In the genomic region with DNA sequence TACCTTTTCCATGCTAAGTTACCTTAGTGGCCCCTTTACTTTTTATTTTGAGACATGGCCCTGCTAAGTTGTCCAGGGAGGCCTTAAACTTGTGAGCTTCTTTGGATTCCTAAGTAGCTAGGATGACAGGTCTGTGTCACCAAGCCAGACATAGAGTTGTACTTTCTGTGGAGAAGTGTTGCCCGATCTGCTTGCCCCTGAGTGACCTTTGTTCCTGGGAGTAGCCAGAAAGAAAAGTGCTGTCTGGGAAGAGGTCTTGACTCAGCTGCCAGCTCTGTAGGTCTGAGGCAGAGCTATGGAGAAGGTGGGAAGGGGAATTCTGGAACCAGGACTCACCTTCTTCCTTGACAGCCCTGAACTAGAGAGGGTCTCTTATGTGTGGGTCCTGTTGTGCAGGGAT, we compare ENCODE assay signal across 17 mouse cellular contexts. TPM values are rescaled to one million over a fixed set of nuclear protein-coding genes. Genes with fewer than 3 reads are reported as not detected.
DNase-seq lines count a peak whose midpoint lies in the region; ATAC-seq and TF ChIP-seq lines count a peak whose summit lies in the region.
"Had no signal": no experiment of that assay in that cellular context is flagged by ENCODE, and none has a peak within 500 bp of the region (broad histone marks: within the 10 kb centered on the region; RNA-seq: fewer than 3 reads in every experiment).

No protein-coding gene starts in this region.

- no peak for TF ChIP-seq CTCF in heart, adult 2 months (IDR thresholded peaks at IDR 0.05)
- TF ChIP-seq CTCF in left cerebral cortex, adult 2 months (IDR thresholded peaks at IDR 0.05), result no peak

- no peaks in the 10 kb centered on the region for H3K9me3 ChIP-seq in heart, embryonic 11.5 days (replicated peaks; ENCODE audit: control insufficient read depth, low read length)

- intact Hi-C loops in heart, adult 2 months (cut with DNase I), result loop anchor here (2.0 to 5.0 kb wide), 2 partner anchors 36 to 78 kb away; partner anchors contain the start of genes 4930432K21Rik, Cc2d1a and Dcaf15
- intact Hi-C loops in left cerebral cortex, adult 2 months (cut with DNase I), result no loop called here

- no peak for ATAC-seq in heart, embryonic 11.5 days (replicated peaks; ENCODE audit: insufficient number of reproducible peaks, low FRiP score, low TSS enrichment)
- ATAC-seq: inflammation-experienced regulatory T-cells, adult 6 months had no signal

- no peak for TF ChIP-seq EP300 in heart, adult 2 months (IDR thresholded peaks at IDR 0.05; ENCODE audit: insufficient read depth, low read depth, low read length)

- peaks cover 30% of the 10 kb centered on the region for H3K4me1 ChIP-seq in heart, adult 2 months (ENCODE audit: control insufficient read depth, insufficient read depth, low read length)
- peaks cover 31% of the 10 kb centered on the region for H3K4me1 ChIP-seq in heart, embryonic 11.5 days (ENCODE audit: control insufficient read depth, insufficient read depth, low read length)
- H3K4me1 ChIP-seq in brown adipose tissue, adult 24 weeks (ENCODE audit: control insufficient read depth, insufficient read depth, insufficient read length, low read length), result peaks cover 36% of the 10 kb centered on the region

- 3% methylated on average over 1 of the region's 1 CpGs for WGBS in heart, adult 2 months
- 33% methylated on average over 1 of the region's 1 CpGs for WGBS in heart, embryonic 11.5 days (ENCODE audit: insufficient replicate concordance)

- H3K27me3 ChIP-seq in heart, adult 2 months (ENCODE audit: control insufficient read depth, insufficient read depth, low read length), result no peaks in the 10 kb centered on the region
- no peaks in the 10 kb centered on the region for H3K27me3 ChIP-seq in heart, embryonic 11.5 days (ENCODE audit: control insufficient read depth, insufficient read depth, low read length)

- no peak overlapping the region for H3K4me2 ChIP-seq in heart, embryonic 11.5 days

- no peak for TF ChIP-seq POLR2A in heart, adult 2 months (IDR thresholded peaks at IDR 0.05; ENCODE audit: insufficient read depth, low read depth, low read length)

- no peaks in the 10 kb centered on the region for H3K36me3 ChIP-seq in heart, adult 2 months (ENCODE audit: control insufficient read depth, insufficient read depth, low read length)
- no peaks in the 10 kb centered on the region for H3K36me3 ChIP-seq in heart, embryonic 11.5 days (ENCODE audit: control insufficient read depth, insufficient read depth, low read length)

- no peak overlapping the region for H3K9ac ChIP-seq in heart, adult 2 months (ENCODE audit: low read depth, low read length)
- H3K9ac ChIP-seq in heart, embryonic 11.5 days (ENCODE audit: low read depth, low read length), result no peak overlapping the region

- peak overlapping the region; percentile 42 for H3K27ac ChIP-seq in heart, adult 2 months
- no peak overlapping the region for H3K27ac ChIP-seq in heart, embryonic 11.5 days (ENCODE audit: low read depth, low read length)
- H3K27ac ChIP-seq in left cerebral cortex, adult 2 months, result peak overlapping the region; percentile 62; the same call in 1 of the 2 replicates
- H3K27ac ChIP-seq in brown adipose tissue, adult 24 weeks (replicated peaks; ENCODE audit: low read depth, low read length), result peak overlapping the region; percentile 6; the same call in 1 of the 2 replicates

- no peaks in the 10 kb centered on the region for H3K79me2 ChIP-seq in heart, adult 2 months (replicated peaks; ENCODE audit: control insufficient read depth, insufficient read depth, low read length)

- DNase-seq in heart, adult 2 months, result no peak
- DNase-seq in left cerebral cortex, adult 2 months (ENCODE audit: extremely low spot score in 1 of 2, low spot score in 2 of 2), result no peak
- DNase-seq in left cerebral cortex, adult 18-20 months (ENCODE audit: low spot score in 2 of 2), result no peak
- peak; percentile 45 for DNase-seq in kidney, postnatal 14 days
- DNase-seq in right cerebral cortex, postnatal 14 days, result no peak
- DNase-seq in gastrocnemius, postnatal 25 days, result no peak
- DNase-seq: adrenal gland, adult 8-10 months; B cell, adult 2 months; cerebellum, adult 11-12 months; retina, postnatal 1 day had no signal

- no peak overlapping the region for H3K4me3 ChIP-seq in heart, adult 2 months
- H3K4me3 ChIP-seq in heart, embryonic 11.5 days (ENCODE audit: low read depth, low read length), result no peak overlapping the region
- no peak overlapping the region for H3K4me3 ChIP-seq in left cerebral cortex, adult 2 months
- H3K4me3 ChIP-seq in brown adipose tissue, adult 24 weeks (ENCODE audit: insufficient read depth, low read depth, low read length), result no peak overlapping the region

RNA-seq across cellular contexts. Expression of gene Rfx1, which starts 2.5 kb away (rescaled TPM):
- total RNA-seq in heart, adult 2 months (2021), result 1 to 10 TPM; 8.8 to 9.5 TPM
- 9.5 and 11.0 TPM in 2 replicates for polyA plus RNA-seq in heart, adult 2 months (2012; rRNA removed)
- 7.5 and 7.9 TPM in 2 replicates for polyA plus RNA-seq in heart, embryonic 11.5 days (2014; fragmentation: Nextera tagmentation; extraction: Ambion mirVana)
- 10 to 100 TPM; 27.1 to 30.0 TPM for total RNA-seq in left cerebral cortex, adult 2 months (2021)
- total RNA-seq in left cerebral cortex, adult 18-20 months (2021), result 10 to 100 TPM; 23.1 to 25.3 TPM
- 2.7 and 3.1 TPM in 2 replicates for polyA plus RNA-seq in brown adipose tissue, adult 24 weeks (2012; ENCODE audit: insufficient read depth, insufficient read length, missing spikeins)
- 1 to 10 TPM; 3.6 to 4.4 TPM for total RNA-seq in gastrocnemius, postnatal 25 days (2021)

RNA-seq across cellular contexts. Expression of gene Gm10643, which starts 4.2 kb away (rescaled TPM):
- total RNA-seq in heart, adult 2 months (2021), result 1 to 10 TPM; 3.6 to 4.8 TPM
- polyA plus RNA-seq in heart, adult 2 months (2012; rRNA removed), result 1.7 and 2.1 TPM in 2 replicates
- 1.0 and 1.1 TPM in 2 replicates for polyA plus RNA-seq in heart, embryonic 11.5 days (2014; fragmentation: Nextera tagmentation; extraction: Ambion mirVana)
- 1 to 10 TPM; 2.8 to 3.5 TPM for total RNA-seq in left cerebral cortex, adult 2 months (2021)
- 1 to 10 TPM; 2.9 to 3.5 TPM for total RNA-seq in left cerebral cortex, adult 18-20 months (2021)
- 1.7 and 2.2 TPM in 2 replicates for polyA plus RNA-seq in brown adipose tissue, adult 24 weeks (2012; ENCODE audit: insufficient read depth, insufficient read length, missing spikeins)
- 1 to 10 TPM; 1.3 to 1.6 TPM for total RNA-seq in gastrocnemius, postnatal 25 days (2021)

RNA-seq across cellular contexts. Expression of gene Rln3, which starts 24.4 kb away (rescaled TPM):
- total RNA-seq in heart, adult 2 months (2021), result not detected
- not detected in 2 replicates for polyA plus RNA-seq in heart, adult 2 months (2012; rRNA removed)
- polyA plus RNA-seq in heart, embryonic 11.5 days (2014; fragmentation: Nextera tagmentation; extraction: Ambion mirVana), result not detected in 2 replicates
- not detected for total RNA-seq in left cerebral cortex, adult 2 months (2021)
- total RNA-seq in left cerebral cortex, adult 18-20 months (2021), result not detected
- not detected in 2 replicates for polyA plus RNA-seq in brown adipose tissue, adult 24 weeks (2012; ENCODE audit: insufficient read depth, insufficient read length, missing spikeins)
- not detected for total RNA-seq in gastrocnemius, postnatal 25 days (2021)
- total RNA-seq: adrenal gland, adult 8-10 months; left cerebral cortex, postnatal 25 days; megakaryocyte-erythroid progenitor cell, adult 5-6 weeks had no signal
- polyA plus RNA-seq: frontal cortex, adult 2 months; stomach, embryonic 14.5 days had no signal

RNA-seq across cellular contexts. Expression of gene Il27ra, which starts 26.8 kb away (rescaled TPM):
- total RNA-seq in heart, adult 2 months (2021), result 1 to 10 TPM; 3.2 to 3.7 TPM
- 4.1 and 4.6 TPM in 2 replicates for polyA plus RNA-seq in heart, adult 2 months (2012; rRNA removed)
- 3.5 and 4.1 TPM in 2 replicates for polyA plus RNA-seq in heart, embryonic 11.5 days (2014; fragmentation: Nextera tagmentation; extraction: Ambion mirVana)
- total RNA-seq in left cerebral cortex, adult 2 months (2021), result under 1 TPM; 0.23 to 0.41 TPM
- under 1 TPM; 0.30 to 0.52 TPM for total RNA-seq in left cerebral cortex, adult 18-20 months (2021)
- polyA plus RNA-seq in brown adipose tissue, adult 24 weeks (2012; ENCODE audit: insufficient read depth, insufficient read length, missing spikeins), result not detected in 2 replicates
- 1 to 10 TPM in 1 of 2 experiments, under 1 TPM in 1; 0.69 to 1.2 TPM for total RNA-seq in gastrocnemius, postnatal 25 days (2021)

RNA-seq across cellular contexts. Expression of gene Dcaf15, which starts 35.4 kb away (rescaled TPM):
- 1 to 10 TPM; 5.9 to 7.6 TPM for total RNA-seq in heart, adult 2 months (2021)
- 17.0 and 18.4 TPM in 2 replicates for polyA plus RNA-seq in heart, adult 2 months (2012; rRNA removed)
- polyA plus RNA-seq in heart, embryonic 11.5 days (2014; fragmentation: Nextera tagmentation; extraction: Ambion mirVana), result 7.5 and 8.8 TPM in 2 replicates
- total RNA-seq in left cerebral cortex, adult 2 months (2021), result 10 to 100 TPM; 17.9 to 18.0 TPM
- total RNA-seq in left cerebral cortex, adult 18-20 months (2021), result 10 to 100 TPM; 17.7 to 18.2 TPM
- 3.9 TPM in 2 replicates for polyA plus RNA-seq in brown adipose tissue, adult 24 weeks (2012; ENCODE audit: insufficient read depth, insufficient read length, missing spikeins)
- total RNA-seq in gastrocnemius, postnatal 25 days (2021), result 1 to 10 TPM; 3.9 to 5.3 TPM
